Mouse (Mus musculus) B cell, adult (primary cell): Measurements from ENCODE around the gene Akap4. TPM values are rescaled to one million over a fixed set of nuclear protein-coding genes. Genes with fewer than 3 reads are reported as not detected.

ENCODE experiments used
- total RNA-seq: library from RNA; stranded (reverse); gene quantifications from 4 replicates; pipeline ENCODE4 v1.2.4, GENCODE M21; 2023; ENCODE audit not compliant: inconsistent age

The Akap4 gene
- not detected in 4 replicates for total RNA-seq

GRCm38 (mm10) chrX:7067219-7067618, at the start of gene Akap4:
TSS of gene Akap4 (plus strand) at chrX:7067519.

GRCm38 (mm10) chrX:7041519-7041918, 25.8 kb upstream of the Akap4 start, which contains the start of gene Ccnb3:
TSS of gene Ccnb3 (minus strand) at chrX:7041619.

Other genes with a start within 250 kb of the Akap4 start
- gene Ccnb3, start 25.9 kb upstream of the Akap4 start, total RNA-seq: 0.19 TPM in 1 of 4 replicates, not detected in the others